Mouse (Mus musculus) bone marrow macrophage, adult 2 months (primary cell): Measurements from ENCODE around the gene Gdf3.

Experiments
- CTCF ChIP-seq: IDR thresholded peaks from 2 replicates; pipeline ENCODE4 v1.5.1; 2012; ENCODE audit warnings: low read depth, mild to moderate bottlenecking, low read length, moderate library complexity
- POLR2A ChIP-seq: IDR thresholded peaks from 2 replicates; pipeline ENCODE4 v1.6.1; 2012; ENCODE audit warnings: mild to moderate bottlenecking, low read depth, low read length, borderline replicate concordance

DNA sequence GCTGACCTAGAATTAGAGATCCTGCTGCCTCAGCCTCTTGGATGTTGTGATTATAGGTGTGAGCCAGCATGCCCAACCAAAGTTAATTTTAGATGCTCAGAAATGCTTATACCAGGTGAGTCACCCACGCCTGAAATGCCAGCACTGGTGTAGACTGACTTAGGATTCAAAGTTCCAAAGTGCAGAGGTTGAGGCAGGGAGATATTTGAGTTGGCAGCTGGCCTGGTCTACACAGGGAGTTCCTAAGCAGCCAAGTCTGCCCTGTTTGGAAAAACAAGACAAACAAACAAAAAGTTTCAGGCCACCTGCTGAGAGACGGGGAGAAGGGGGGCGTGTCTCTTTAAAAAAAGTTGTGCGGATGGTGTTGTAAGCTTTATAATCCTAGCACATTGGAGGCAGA, 15.3 kb upstream of the Gdf3 start:
- TF ChIP-seq POLR2A, result no peak
- no peak for TF ChIP-seq CTCF
